ENCODE assay signal across 19 mouse cellular contexts in the genomic region with DNA sequence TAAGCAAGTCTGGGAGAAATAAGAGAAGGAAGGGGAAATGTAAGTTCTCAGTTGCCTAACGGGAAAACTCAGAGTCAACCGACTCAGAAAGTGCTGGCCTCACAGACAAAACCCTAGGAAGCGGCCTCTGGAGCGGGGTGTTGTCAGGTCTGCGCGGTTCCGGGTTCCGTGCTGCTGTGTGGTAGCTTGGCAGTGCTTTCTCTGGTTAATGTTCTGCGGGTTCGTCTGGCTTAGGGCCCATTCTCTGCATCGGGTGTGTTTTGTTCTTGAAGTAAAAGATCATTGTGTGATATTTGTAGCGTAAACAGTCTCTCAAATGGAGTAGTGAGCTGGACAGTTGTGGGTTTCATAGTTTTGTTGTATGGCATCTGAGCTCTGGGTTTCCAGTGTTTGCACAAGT. TPM values are rescaled to one million over a fixed set of nuclear protein-coding genes. Genes with fewer than 3 reads are reported as not detected.
DNase-seq lines count a peak whose midpoint lies in the region; ATAC-seq and TF ChIP-seq lines count a peak whose summit lies in the region.
"Had no signal": no experiment of that assay in that cellular context is flagged by ENCODE, and none has a peak within 500 bp of the region (broad histone marks: within the 10 kb centered on the region; RNA-seq: fewer than 3 reads in every experiment).

No protein-coding gene starts in this region.

- no peak overlapping the region for H3K4me3 ChIP-seq in intestine, postnatal 0 days (ENCODE audit: low read depth, low read length)
- H3K4me3 ChIP-seq in intestine, embryonic 15.5 days (replicated peaks), result no peak overlapping the region
- no peak overlapping the region for H3K4me3 ChIP-seq in lung, adult 2 months (replicated peaks; ENCODE audit: extremely low read depth, low read depth, low read length)
- H3K4me3 ChIP-seq in kidney, postnatal 0 days (replicated peaks; ENCODE audit: low read depth, low read length), result no peak overlapping the region
- no peak overlapping the region for H3K4me3 ChIP-seq in stomach, embryonic 14.5 days (ENCODE audit: low read depth, low read length)
- H3K4me3 ChIP-seq in midbrain, embryonic 10.5 days, result no peak overlapping the region
- H3K4me3 ChIP-seq: embryonic facial prominence, embryonic 13.5 days; limb, embryonic 12.5 days; liver, embryonic 15.5 days had no signal

- H3K4me1 ChIP-seq in intestine, postnatal 0 days (replicated peaks; ENCODE audit: control insufficient read depth, insufficient read depth, low read length), result peaks cover 4% of the 10 kb centered on the region; the same call in 1 of the 2 replicates
- H3K4me1 ChIP-seq in intestine, embryonic 15.5 days (replicated peaks), result peaks cover 9% of the 10 kb centered on the region; the same call in 1 of the 2 replicates
- peaks cover 18% of the 10 kb centered on the region for H3K4me1 ChIP-seq in lung, adult 2 months (ENCODE audit: control insufficient read depth, insufficient read depth, low read length)
- H3K4me1 ChIP-seq in kidney, postnatal 0 days (replicated peaks; ENCODE audit: insufficient read depth, low read length), result peaks cover 12% of the 10 kb centered on the region
- no peaks in the 10 kb centered on the region; the same call in 1 of the 2 replicates for H3K4me1 ChIP-seq in stomach, embryonic 14.5 days (ENCODE audit: control insufficient read depth, insufficient read depth, low read length)
- peaks cover 14% of the 10 kb centered on the region for H3K4me1 ChIP-seq in midbrain, embryonic 10.5 days

- H3K4me2 ChIP-seq in intestine, postnatal 0 days (replicated peaks; ENCODE audit: low read depth), result no peak overlapping the region
- no peak overlapping the region for H3K4me2 ChIP-seq in intestine, embryonic 15.5 days (replicated peaks)
- no peak overlapping the region for H3K4me2 ChIP-seq in kidney, postnatal 0 days (ENCODE audit: low read length)
- no peak overlapping the region for H3K4me2 ChIP-seq in stomach, embryonic 14.5 days (replicated peaks; ENCODE audit: low read depth, low read length)
- H3K4me2 ChIP-seq: embryonic facial prominence, embryonic 13.5 days; limb, embryonic 12.5 days; liver, embryonic 15.5 days had no signal

- H3K36me3 ChIP-seq in intestine, postnatal 0 days (ENCODE audit: control insufficient read depth, insufficient read depth), result 0 out of 2 replicates have a peak, but pooled peaks cover 5% of the 10 kb centered on the region
- H3K36me3 ChIP-seq in intestine, embryonic 15.5 days, result no peaks in the 10 kb centered on the region
- 0 out of 2 replicates have a peak, but pooled peaks cover 5% of the 10 kb centered on the region for H3K36me3 ChIP-seq in kidney, postnatal 0 days (ENCODE audit: insufficient read depth, low read length)
- no peaks in the 10 kb centered on the region for H3K36me3 ChIP-seq in stomach, embryonic 14.5 days (ENCODE audit: control insufficient read depth, insufficient read depth, low read length)
- no peaks in the 10 kb centered on the region for H3K36me3 ChIP-seq in midbrain, embryonic 10.5 days

- WGBS in intestine, postnatal 0 days, result 57% methylated on average over 12 of the region's 12 CpGs
- WGBS in intestine, embryonic 15.5 days, result 69% methylated on average over 12 of the region's 12 CpGs
- 48% methylated on average over 12 of the region's 12 CpGs for WGBS in lung, adult 2 months
- WGBS in kidney, postnatal 0 days, result 67% methylated on average over 12 of the region's 12 CpGs
- WGBS in stomach, embryonic 14.5 days, result 63% methylated on average over 12 of the region's 12 CpGs
- 86% methylated on average over 12 of the region's 12 CpGs for WGBS in midbrain, embryonic 10.5 days

- peak; percentile 42 to 62 for DNase-seq in lung, adult 18-20 months
- DNase-seq in lung, adult 2 months, result no peak
- DNase-seq in kidney, postnatal 0 days (ENCODE audit: low spot score), result no peak
- DNase-seq in midbrain, embryonic 10.5 days (ENCODE audit: low spot score), result no peak
- no peak for DNase-seq in frontal cortex, postnatal 36 days (ENCODE audit: low spot score in 2 of 2)
- DNase-seq: adrenal gland, postnatal 10 days; cerebellum, adult 11 months; cerebellum, postnatal 14 days; right cerebral cortex, postnatal 4 days; thymus, adult 2 months had no signal

- ATAC-seq in intestine, postnatal 0 days, result no peak
- no peak for ATAC-seq in intestine, embryonic 15.5 days
- no peak for ATAC-seq in kidney, postnatal 0 days (replicated peaks; ENCODE audit: low FRiP score, low read depth)
- ATAC-seq in stomach, embryonic 14.5 days (ENCODE audit: insufficient number of reproducible peaks, insufficient read depth, low FRiP score, low read depth), result no peak
- ATAC-seq: activated CD4-positive, CD25-positive, alpha-beta regulatory T cell, adult 4 months; CD4-positive, CD25-positive, alpha-beta regulatory T cell, adult 4 months; forebrain, embryonic 14.5 days had no signal

- H3K9me3 ChIP-seq in intestine, postnatal 0 days (ENCODE audit: control insufficient read depth), result no peaks in the 10 kb centered on the region
- no peaks in the 10 kb centered on the region for H3K9me3 ChIP-seq in intestine, embryonic 15.5 days
- no peaks in the 10 kb centered on the region for H3K9me3 ChIP-seq in kidney, postnatal 0 days (replicated peaks; ENCODE audit: low read length)
- no peaks in the 10 kb centered on the region for H3K9me3 ChIP-seq in stomach, embryonic 14.5 days (ENCODE audit: control insufficient read depth, low read depth, low read length)
- H3K9me3 ChIP-seq in midbrain, embryonic 10.5 days (replicated peaks), result no peaks in the 10 kb centered on the region
- H3K9me3 ChIP-seq: embryonic facial prominence, embryonic 13.5 days; limb, embryonic 12.5 days; liver, embryonic 15.5 days had no signal

- peak overlapping the region; percentile 21; the same call in 1 of the 2 replicates for H3K27ac ChIP-seq in intestine, postnatal 0 days (ENCODE audit: low read depth, low read length)
- H3K27ac ChIP-seq in intestine, embryonic 15.5 days, result no peak overlapping the region
- H3K27ac ChIP-seq in kidney, postnatal 0 days, result 0 out of 2 replicates have a peak overlapping the region, but pooled peaks have one; percentile 32
- H3K27ac ChIP-seq in stomach, embryonic 14.5 days (ENCODE audit: low read length), result 0 out of 2 replicates have a peak overlapping the region, but pooled peaks have one; percentile 22
- H3K27ac ChIP-seq in midbrain, embryonic 10.5 days (replicated peaks), result no peak overlapping the region
- H3K27ac ChIP-seq: embryonic facial prominence, embryonic 13.5 days; limb, embryonic 12.5 days; liver, embryonic 15.5 days had no signal

- H3K9ac ChIP-seq in intestine, postnatal 0 days (ENCODE audit: low read depth, low read length), result no peak overlapping the region
- H3K9ac ChIP-seq in intestine, embryonic 15.5 days, result no peak overlapping the region
- H3K9ac ChIP-seq in kidney, postnatal 0 days (ENCODE audit: low read depth, low read length), result no peak overlapping the region
- no peak overlapping the region for H3K9ac ChIP-seq in stomach, embryonic 14.5 days (replicated peaks; ENCODE audit: low read depth, low read length)
- H3K9ac ChIP-seq: embryonic facial prominence, embryonic 13.5 days; limb, embryonic 12.5 days; liver, embryonic 15.5 days had no signal

- TF ChIP-seq POLR2A in lung, adult 2 months (IDR thresholded peaks at IDR 0.05; ENCODE audit: borderline replicate concordance, extremely low read depth, low read depth, low read length), result no peak

- no peak for TF ChIP-seq CTCF in intestine, postnatal 0 days (IDR thresholded peaks at IDR 0.05; ENCODE audit: low read depth)
- TF ChIP-seq CTCF in lung, adult 2 months (IDR thresholded peaks at IDR 0.05; ENCODE audit: insufficient read depth, low read length), result no peak
- no peak for TF ChIP-seq CTCF in kidney, postnatal 0 days (IDR thresholded peaks at IDR 0.05; ENCODE audit: low read depth)

- no peaks in the 10 kb centered on the region for H3K27me3 ChIP-seq in intestine, postnatal 0 days (replicated peaks; ENCODE audit: control insufficient read depth, insufficient read depth, low read length)
- no peaks in the 10 kb centered on the region for H3K27me3 ChIP-seq in intestine, embryonic 15.5 days (replicated peaks)
- no peaks in the 10 kb centered on the region for H3K27me3 ChIP-seq in kidney, postnatal 0 days (ENCODE audit: insufficient read depth, low read length)
- no peaks in the 10 kb centered on the region for H3K27me3 ChIP-seq in stomach, embryonic 14.5 days (ENCODE audit: control insufficient read depth, insufficient read depth, low read length)
- H3K27me3 ChIP-seq in midbrain, embryonic 10.5 days (ENCODE audit: low read depth, poor library complexity, severe bottlenecking), result no peaks in the 10 kb centered on the region
- H3K27me3 ChIP-seq: embryonic facial prominence, embryonic 13.5 days; limb, embryonic 12.5 days; liver, embryonic 15.5 days had no signal

RNA-seq across cellular contexts. Expression of a gene that starts 4.7 kb away (rescaled TPM):
- polyA plus RNA-seq in intestine, postnatal 0 days (2015; fragmentation: Nextera tagmentation; extraction: Ambion mirVana), result 59.2 and 62.0 TPM in 2 replicates
- 35.2 and 36.3 TPM in 2 replicates for polyA plus RNA-seq in intestine, embryonic 15.5 days (2015; fragmentation: Nextera tagmentation; extraction: Ambion mirVana)
- polyA plus RNA-seq in lung, adult 2 months (2012; rRNA removed), result 25.5 and 28.3 TPM in 2 replicates
- 39.4 and 41.7 TPM in 2 replicates for polyA plus RNA-seq in kidney, postnatal 0 days (2015; fragmentation: Nextera tagmentation; extraction: Ambion mirVana)
- 42.8 and 47.2 TPM in 2 replicates for polyA plus RNA-seq in stomach, embryonic 14.5 days (2014; fragmentation: Nextera tagmentation; extraction: Ambion mirVana)
- 14.7 and 17.8 TPM in 2 replicates for polyA plus RNA-seq in midbrain, embryonic 10.5 days (2016; fragmentation: Nextera tagmentation; extraction: Ambion mirVana)

RNA-seq across cellular contexts. Expression of a gene that starts 22.5 kb away (rescaled TPM):
- 34.0 and 34.3 TPM in 2 replicates for polyA plus RNA-seq in intestine, postnatal 0 days (2015; fragmentation: Nextera tagmentation; extraction: Ambion mirVana)
- polyA plus RNA-seq in intestine, embryonic 15.5 days (2015; fragmentation: Nextera tagmentation; extraction: Ambion mirVana), result 52.1 and 53.7 TPM in 2 replicates
- 6.1 and 8.2 TPM in 2 replicates for polyA plus RNA-seq in lung, adult 2 months (2012; rRNA removed)
- polyA plus RNA-seq in kidney, postnatal 0 days (2015; fragmentation: Nextera tagmentation; extraction: Ambion mirVana), result 58.9 and 61.8 TPM in 2 replicates
- polyA plus RNA-seq in stomach, embryonic 14.5 days (2014; fragmentation: Nextera tagmentation; extraction: Ambion mirVana), result 57.4 and 65.0 TPM in 2 replicates
- 57.5 and 60.1 TPM in 2 replicates for polyA plus RNA-seq in midbrain, embryonic 10.5 days (2016; fragmentation: Nextera tagmentation; extraction: Ambion mirVana)

Comparison
In these comparisons a context has a peak if more than half of its experiments do, and no peak if none do; other contexts are left out.
1. H3K27ac ChIP-seq: peak in intestine, postnatal 0 days (single experiment), kidney, postnatal 0 days (single experiment) and stomach, embryonic 14.5 days (single experiment); none in intestine, embryonic 15.5 days (single experiment) and midbrain, embryonic 10.5 days (single experiment).
2. DNase-seq: peak in lung, adult 18-20 months (2 of 2); none in lung, adult 2 months (single experiment), kidney, postnatal 0 days (single experiment), midbrain, embryonic 10.5 days (single experiment) and frontal cortex, postnatal 36 days (0 of 2).